Mouse (Mus musculus) E14TG2a.4 (cell line): ENCODE results near the gene Fgf12.

ENCODE experiments used
- H3K27me3 ChIP-seq: 2 replicates; pipeline ENCODE4 v1.6.1; 2014; ENCODE audit warnings: low read length, control low read depth; ENCODE audit not compliant: insufficient read depth
- H3K36me3 ChIP-seq: 2 replicates; pipeline ENCODE4 v1.6.1; 2014; ENCODE audit warnings: low read length, control low read depth; ENCODE audit not compliant: insufficient read depth
- H3K4me1 ChIP-seq: replicated peaks from 2 replicates; pipeline ENCODE4 v1.6.1; 2014; ENCODE audit warnings: low read depth, low read length, control low read depth
- H3K4me3 ChIP-seq: replicated peaks from 2 replicates; pipeline ENCODE4 v1.5.1; 2014; ENCODE audit warnings: mild to moderate bottlenecking, low read length
- H3K9me3 ChIP-seq: 2 replicates; pipeline ENCODE4 v1.6.1; 2014; ENCODE audit warnings: low read length, control low read depth
- CTCF ChIP-seq: conservative IDR thresholded peaks from 2 replicates; pipeline ENCODE4 v1.5.1; 2014; ENCODE audit warnings: low read length
- NANOG ChIP-seq: IDR thresholded peaks from 2 replicates; pipeline ENCODE4 v1.6.1; 2014; ENCODE audit warnings: borderline replicate concordance, low read length, mixed read lengths
- POU5F1 ChIP-seq: IDR thresholded peaks from 2 replicates; pipeline ENCODE4 v1.6.1; 2014; ENCODE audit warnings: low read length, borderline replicate concordance

Fgf12 gene

GRCm38 (mm10) chr16:28411210-28411817 is 341.6 kb downstream of the Fgf12 start:
- Histone ChIP-seq H3K4me1 (no peaks in the 10 kb centered on the region), H3K36me3 (no peaks in the 10 kb centered on the region), H3K9me3 (no peaks in the 10 kb centered on the region), H3K27me3 (no peaks in the 10 kb centered on the region), H3K4me3 (no peak overlapping the region)
- TF ChIP-seq CTCF (no peak), NANOG (no peak), POU5F1 (no peak)

GRCm38 (mm10) chr16:28408294-28408693 is 344.6 kb downstream of the Fgf12 start:
- TF ChIP-seq NANOG (no peak), CTCF (no peak), POU5F1 (no peak)

GRCm38 (mm10) chr16:28407892-28408291 is 345.0 kb downstream of the Fgf12 start:
- no peak for TF ChIP-seq CTCF
- TF ChIP-seq NANOG = no peak
- TF ChIP-seq POU5F1 = no peak
- Histone ChIP-seq H3K36me3 (no peaks in the 10 kb centered on the region), H3K4me1 (no peaks in the 10 kb centered on the region)

More at GRCm38 (mm10) chr16:28408294-28408693, 344.6 kb downstream of the Fgf12 start:
- Histone ChIP-seq H3K9me3 (no peaks in the 10 kb centered on the region), H3K4me1 (no peaks in the 10 kb centered on the region), H3K36me3 (no peaks in the 10 kb centered on the region), H3K4me3 (no peak overlapping the region), H3K27me3 (no peaks in the 10 kb centered on the region)

GRCm38 (mm10) chr16:28404156-28404555 is 348.7 kb downstream of the Fgf12 start:
- no peaks in the 10 kb centered on the region for H3K27me3 ChIP-seq
- no peaks in the 10 kb centered on the region for H3K9me3 ChIP-seq
- TF ChIP-seq POU5F1 = no peak
- no peak for TF ChIP-seq NANOG
- TF ChIP-seq CTCF = no peak
- no peak overlapping the region for H3K4me3 ChIP-seq
- no peaks in the 10 kb centered on the region for H3K4me1 ChIP-seq
- no peaks in the 10 kb centered on the region for H3K36me3 ChIP-seq

More at GRCm38 (mm10) chr16:28407892-28408291, 345.0 kb downstream of the Fgf12 start:
- H3K27me3 ChIP-seq = no peaks in the 10 kb centered on the region
- no peaks in the 10 kb centered on the region for H3K9me3 ChIP-seq
- no peak overlapping the region for H3K4me3 ChIP-seq

- Histone ChIP-seq H3K4me1 (no peaks in the 10 kb centered on the region), H3K9me3 (no peaks in the 10 kb centered on the region), H3K27me3 (no peaks in the 10 kb centered on the region), H3K4me3 (no peak overlapping the region), H3K36me3 (no peaks in the 10 kb centered on the region)
- TF ChIP-seq NANOG (no peak), CTCF (no peak)
Observed at GRCm38 (mm10) chr16:28402701-28403100, 350.2 kb downstream of the Fgf12 start.

GRCm38 (mm10) chr16:28391283-28391682 is 361.6 kb downstream of the Fgf12 start:
- no peak overlapping the region for H3K4me3 ChIP-seq
- H3K36me3 ChIP-seq = no peaks in the 10 kb centered on the region
- TF ChIP-seq NANOG (no peak), CTCF (no peak), POU5F1 (no peak)
- no peaks in the 10 kb centered on the region for H3K4me1 ChIP-seq
- no peaks in the 10 kb centered on the region for H3K27me3 ChIP-seq
- H3K9me3 ChIP-seq = no peaks in the 10 kb centered on the region

- Histone ChIP-seq H3K4me1 (no peaks in the 10 kb centered on the region), H3K4me3 (no peak overlapping the region), H3K9me3 (no peaks in the 10 kb centered on the region), H3K27me3 (no peaks in the 10 kb centered on the region), H3K36me3 (no peaks in the 10 kb centered on the region)
- TF ChIP-seq CTCF (no peak), POU5F1 (no peak), NANOG (no peak)
Observed at GRCm38 (mm10) chr16:28389114-28389513, 363.8 kb downstream of the Fgf12 start.

- TF ChIP-seq CTCF (no peak), NANOG (no peak), POU5F1 (no peak)
- Histone ChIP-seq H3K4me3 (no peak overlapping the region), H3K4me1 (no peaks in the 10 kb centered on the region), H3K9me3 (no peaks in the 10 kb centered on the region), H3K27me3 (no peaks in the 10 kb centered on the region), H3K36me3 (no peaks in the 10 kb centered on the region)
Observed at GRCm38 (mm10) chr16:28374790-28375189, 378.1 kb downstream of the Fgf12 start.

- Histone ChIP-seq H3K4me1 (no peaks in the 10 kb centered on the region), H3K4me3 (no peak overlapping the region), H3K27me3 (no peaks in the 10 kb centered on the region), H3K36me3 (no peaks in the 10 kb centered on the region), H3K9me3 (no peaks in the 10 kb centered on the region)
- no peak for TF ChIP-seq POU5F1
- no peak for TF ChIP-seq NANOG
- no peak for TF ChIP-seq CTCF
Observed at GRCm38 (mm10) chr16:28373311-28373710, 379.6 kb downstream of the Fgf12 start.
